Mouse (Mus musculus) heart, adult 9 months (tissue): Measurements from ENCODE around the gene Slamf8.
A peak's percentile ranks its signal among the peaks of the same experiment; 100 is the strongest.

Source experiments
- DNase-seq, 2 experiments: peaks; one replicate each; pipeline ENCODE4 v3.0.0; 2022; ENCODE audit warnings: low spot score in 2 of 2

Slamf8 gene

DNA sequence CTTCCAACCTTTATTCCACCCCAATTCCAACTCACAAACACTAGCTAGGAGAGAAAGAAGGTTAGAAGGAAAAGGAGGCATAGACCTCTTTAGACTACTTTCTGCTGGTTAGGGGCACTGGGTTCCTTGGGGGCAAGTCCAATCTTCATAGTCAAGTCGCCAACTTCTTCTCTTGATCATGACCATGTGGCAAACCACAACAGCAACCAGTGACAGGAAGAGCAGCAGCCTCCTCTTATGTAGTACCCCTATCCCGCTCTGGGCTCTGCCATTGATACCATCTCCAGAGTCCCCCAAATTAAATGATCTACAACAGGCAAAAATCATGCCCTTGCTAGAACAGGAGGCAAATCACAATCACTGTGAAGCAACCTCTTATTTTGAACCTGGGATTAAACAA is 3.6 kb upstream of the Slamf8 start:
- DNase-seq, result no peak

DNA sequence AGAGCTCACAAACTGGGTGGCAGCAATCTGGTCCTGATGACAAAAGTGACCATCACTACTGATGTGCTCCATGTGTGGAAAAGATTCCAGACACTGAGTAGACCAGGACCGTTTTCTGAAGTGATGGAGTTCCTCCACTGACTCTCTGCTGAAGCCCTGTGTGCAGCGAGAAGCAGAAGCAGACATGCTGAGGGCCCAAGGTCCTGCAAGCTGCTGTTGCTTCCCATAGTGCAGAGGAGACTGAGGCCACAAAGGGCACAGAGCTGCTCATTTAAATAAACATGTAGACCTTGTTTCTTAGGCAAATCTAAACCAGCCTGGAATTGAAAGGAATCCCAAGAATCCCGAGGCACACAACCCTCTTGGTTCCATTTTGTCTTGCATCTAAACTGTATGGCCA is 3.0 kb upstream of the Slamf8 start:
- DNase-seq, result no peak

GRCm38 (mm10) chr1:172585612-172586567 is 4.5 kb downstream of the Slamf8 start:
- no peak for DNase-seq

DNA sequence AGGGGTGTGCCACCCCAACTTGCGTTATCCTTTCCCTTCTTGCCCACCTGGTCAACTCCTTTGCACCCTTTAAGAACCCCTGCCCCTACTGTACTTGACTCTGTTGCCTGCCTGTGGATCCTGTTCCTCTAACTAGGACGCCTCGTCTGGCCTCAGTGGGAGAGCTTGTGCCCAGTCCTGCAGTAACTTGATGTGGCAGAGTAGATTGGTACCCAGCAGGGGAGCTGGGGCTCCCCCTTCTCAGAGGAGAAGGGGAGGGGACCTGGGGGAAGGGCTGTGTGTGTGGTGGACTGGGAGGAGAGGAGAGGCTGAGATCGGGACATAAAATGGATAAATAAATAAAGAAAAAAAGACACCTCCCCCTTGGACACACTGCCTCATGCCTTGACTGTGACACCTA is 5.3 kb downstream of the Slamf8 start:
- no peak for DNase-seq

DNA sequence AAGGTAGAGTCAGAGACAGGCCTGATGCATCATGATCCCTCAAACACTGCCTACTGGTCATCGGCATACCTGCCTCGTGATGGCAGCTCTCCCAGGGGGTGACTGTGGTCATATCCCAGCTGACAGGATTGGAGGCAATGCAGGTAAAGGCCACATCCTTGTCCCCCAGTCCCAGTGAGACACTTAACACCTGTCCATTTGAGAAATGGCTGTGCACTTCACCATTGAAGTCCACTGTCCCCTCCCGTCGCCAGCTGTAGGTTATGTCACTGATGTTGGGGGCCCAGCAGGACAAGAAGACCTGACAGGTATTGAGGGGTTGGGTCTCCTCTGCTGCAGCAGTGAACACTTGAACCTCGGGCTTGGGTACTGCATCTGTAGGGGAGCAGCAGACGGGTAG is 6.1 kb downstream of the Slamf8 start:
- DNase-seq, result no peak

- DNase-seq, result no peak
Measured at GRCm38 (mm10) chr1:172582436-172582835, 7.9 kb downstream of the Slamf8 start.

- DNase-seq, result no peak
Measured at GRCm38 (mm10) chr1:172580116-172580515, 10.3 kb downstream of the Slamf8 start.

GRCm38 (mm10) chr1:172567758-172568157 is 22.6 kb downstream of the Slamf8 start:
- DNase-seq, result no peak

DNA sequence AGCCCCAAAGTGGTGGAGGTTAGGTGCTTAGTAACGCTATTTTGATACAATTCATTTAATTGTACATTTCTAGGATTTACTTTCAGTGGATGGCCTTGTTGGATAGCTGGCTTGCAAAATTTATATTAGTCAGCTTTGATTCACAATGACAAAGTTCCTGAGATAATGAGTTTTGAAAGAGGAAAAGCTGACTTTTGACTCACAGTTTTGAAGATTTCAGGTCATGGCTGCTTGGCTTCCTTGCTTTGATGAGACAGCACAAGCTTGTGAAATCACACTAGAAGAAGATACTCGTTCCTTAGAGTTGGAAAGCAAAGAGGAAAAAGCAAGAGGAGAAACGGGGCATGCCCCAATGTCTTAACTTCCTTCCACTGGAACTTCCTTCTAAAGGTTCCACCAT is 24.2 kb downstream of the Slamf8 start:
- DNase-seq, result no peak

DNA sequence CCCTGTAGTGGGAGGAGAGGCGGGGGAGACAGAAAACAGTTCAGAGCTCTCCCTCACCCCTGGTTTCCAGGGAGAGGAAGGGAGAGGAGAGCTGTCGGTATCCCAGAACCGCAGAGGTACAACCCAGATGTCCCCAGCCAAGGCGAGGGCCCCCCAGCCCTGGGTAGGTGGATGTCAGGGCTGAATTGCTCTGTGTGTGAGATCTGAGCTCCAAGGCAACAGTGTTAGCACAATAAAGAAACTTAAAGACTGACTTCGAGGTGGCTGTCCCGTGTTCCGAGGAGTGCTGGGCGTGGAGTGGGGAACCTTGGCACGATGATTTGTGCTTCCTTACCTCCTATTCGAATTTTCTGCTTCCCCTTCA is 26.9 kb downstream of the Slamf8 start:
- no peak for DNase-seq

- DNase-seq, result peak; percentile 70 to 76
Measured at GRCm38 (mm10) chr1:172562641-172563464, 27.5 kb downstream of the Slamf8 start.

GRCm38 (mm10) chr1:172555638-172556037 is 34.7 kb downstream of the Slamf8 start, which contains the start of gene Vsig8:
Gene Vsig8 (plus strand): TSS chr1:172555938.
- no peak for DNase-seq

GRCm38 (mm10) chr1:172552623-172553022 is 37.7 kb downstream of the Slamf8 start:
- peak in 1 of 2 experiments; percentile 36 for DNase-seq

DNA sequence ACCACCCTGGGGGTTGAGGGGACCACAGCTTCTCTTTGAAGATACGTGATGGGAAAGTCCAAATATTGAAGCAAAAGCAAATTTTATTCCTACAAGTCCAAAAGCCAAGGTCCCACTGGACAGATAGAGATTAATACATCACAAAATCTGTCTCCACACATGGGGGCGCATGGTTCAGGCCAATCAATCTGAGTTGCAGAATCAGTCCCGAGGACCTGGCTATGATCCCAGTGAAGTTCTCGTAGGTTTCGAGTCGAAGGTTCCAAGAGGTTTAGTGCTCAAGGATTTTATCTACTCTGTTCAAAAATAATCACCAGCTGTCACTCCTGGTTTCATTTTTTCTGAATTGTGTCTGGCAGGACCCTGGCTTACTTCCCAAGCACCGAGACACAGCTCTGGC is 39.4 kb downstream of the Slamf8 start:
- no peak for DNase-seq

GRCm38 (mm10) chr1:172550551-172550951 is 39.8 kb downstream of the Slamf8 start:
- peak; percentile 62 to 73 for DNase-seq

- no peak for DNase-seq
Measured at GRCm38 (mm10) chr1:172549717-172550116, 40.7 kb downstream of the Slamf8 start.

- no peak for DNase-seq
Measured at GRCm38 (mm10) chr1:172549314-172549713, 41.1 kb downstream of the Slamf8 start.

DNA sequence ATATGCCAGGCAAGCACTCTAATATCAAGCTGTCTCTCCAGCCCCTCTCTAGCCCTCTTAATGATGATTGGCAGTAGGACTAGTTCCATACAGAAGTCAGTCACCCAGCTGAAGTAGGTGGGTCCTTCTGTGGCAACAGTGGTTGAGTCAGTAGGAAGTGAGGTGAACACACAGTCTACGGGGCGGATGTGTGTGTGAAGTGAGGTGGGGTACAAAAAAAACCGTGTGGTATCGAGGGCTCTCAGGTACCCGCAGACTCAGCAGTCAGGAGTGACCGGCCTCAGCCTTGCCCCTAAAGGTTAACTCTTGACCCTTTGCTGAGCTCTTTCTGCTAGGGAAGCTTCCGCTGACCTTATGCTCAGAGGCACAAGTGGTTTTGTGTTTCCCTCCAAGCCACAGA is 41.9 kb downstream of the Slamf8 start:
- DNase-seq, result no peak

DNA sequence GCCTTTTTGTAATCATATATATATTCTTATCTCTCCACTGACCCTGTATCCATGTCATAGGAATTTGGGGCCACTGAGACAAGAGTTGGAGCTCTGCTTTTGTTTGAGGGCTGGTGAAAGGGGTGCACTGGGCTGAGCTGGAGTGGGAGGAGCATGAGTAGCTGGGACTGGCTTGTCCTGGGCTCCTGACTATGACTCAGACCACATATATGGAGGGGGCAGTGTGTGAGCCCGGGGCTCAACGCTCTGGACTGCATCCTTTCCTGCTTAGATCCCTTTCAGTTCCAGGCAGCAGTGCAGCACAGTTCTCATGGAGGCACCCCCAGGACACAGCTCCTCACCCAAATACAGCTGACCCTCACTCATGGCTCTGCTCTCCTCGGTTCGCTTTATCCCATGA is 44.3 kb downstream of the Slamf8 start:
- no peak for DNase-seq

- no peak for DNase-seq
Measured at GRCm38 (mm10) chr1:172540283-172540820, 50.0 kb downstream of the Slamf8 start.

GRCm38 (mm10) chr1:172539827-172540226 is 50.5 kb downstream of the Slamf8 start:
- DNase-seq, result no peak

GRCm38 (mm10) chr1:172535116-172535515 is 55.3 kb downstream of the Slamf8 start:
- no peak for DNase-seq
